Mouse (Mus musculus) kidney, adult 2 months (tissue): ENCODE measurements around the gene Frem1.

Experiments used
- CTCF ChIP-seq: fragments of 200-500 bp; conservative IDR thresholded peaks from 2 replicates; pipeline ENCODE4 v1.5.1; 2011; ENCODE audit warnings: low read depth, mild to moderate bottlenecking, control low read depth, low read length, moderate library complexity, mixed read lengths; ENCODE audit not compliant: insufficient read depth, insufficient read length
- POLR2A ChIP-seq: fragments of 200-500 bp; IDR thresholded peaks from one replicate; pipeline ENCODE4 v1.6.1; 2011; ENCODE audit warnings: low read depth, low read length, control low read depth

DNA sequence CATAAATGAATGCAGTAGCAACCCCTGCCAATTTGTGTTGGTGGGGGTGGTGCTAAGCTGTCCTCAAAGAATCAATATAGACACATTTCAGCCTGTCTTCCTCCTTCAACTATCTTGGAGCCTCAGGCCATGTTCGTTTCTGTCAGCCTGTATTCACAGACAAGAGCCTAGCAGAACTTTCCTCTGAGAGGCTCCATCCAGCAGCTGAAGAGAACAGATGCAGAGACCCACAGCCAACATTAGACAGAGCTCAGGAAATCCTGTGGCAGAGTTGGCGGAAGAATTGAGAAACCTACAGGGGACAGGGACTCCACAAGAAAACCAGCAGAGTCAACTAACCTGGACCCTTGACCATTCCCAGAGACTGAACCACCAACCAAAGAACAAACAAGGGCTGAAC lies 3.3 kb upstream of the Frem1 start:
- TF ChIP-seq CTCF, result no peak
- no peak for TF ChIP-seq POLR2A
